Mouse (Mus musculus) CH12.LX (cell line): ENCODE measurements at regions not wholly inside any gene's neighbourhood (a gene's known extent, or its start where the extent isn't known, plus 50 kb on each side); places are given as distances from the start of the nearest gene placed in this dataset.

Source experiments
- CTCF ChIP-seq, 2 experiments: IDR thresholded peaks in 1 of 2; conservative IDR thresholded peaks in 1 of 2; 2 replicates each; pipeline ENCODE4 v1.5.1; 2011 to 2012; ENCODE audit warnings: low read depth in 2 of 2, low read length in 2 of 2, improper control_type of control experiment in 1 of 2, inconsistent platforms in 1 of 2, mild to moderate bottlenecking in 1 of 2, moderate library complexity in 1 of 2
- EP300 ChIP-seq: IDR thresholded peaks from 2 replicates; pipeline ENCODE4 v1.6.1; 2011; ENCODE audit warnings: low read length, improper control_type of control experiment
- MAFK ChIP-seq: IDR thresholded peaks from 2 replicates; pipeline ENCODE4 v1.6.1; 2011; ENCODE audit warnings: low read length, improper control_type of control experiment; ENCODE audit not compliant: insufficient replicate concordance
- MAX ChIP-seq: IDR thresholded peaks from 2 replicates; pipeline ENCODE4 v1.6.1; 2011; ENCODE audit warnings: low read length, improper control_type of control experiment
- POLR2A ChIP-seq: IDR thresholded peaks from 2 replicates; pipeline ENCODE4 v1.6.1; 2011; ENCODE audit warnings: low read depth, mild to moderate bottlenecking, improper control_type of control experiment, low read length
- RAD21 ChIP-seq: IDR thresholded peaks from 2 replicates; pipeline ENCODE4 v1.6.1; 2011; ENCODE audit warnings: low read depth, mild to moderate bottlenecking, low read length, improper control_type of control experiment, moderate library complexity
- USF2 ChIP-seq: conservative IDR thresholded peaks from 2 replicates; pipeline ENCODE4 v1.6.1; 2011; ENCODE audit warnings: low read depth, low read length, improper control_type of control experiment
- ZMIZ1 ChIP-seq: IDR thresholded peaks from 2 replicates; pipeline ENCODE4 v1.6.1; 2012; ENCODE audit warnings: low read depth, mild to moderate bottlenecking, inconsistent platforms, low read length, improper control_type of control experiment

DNA sequence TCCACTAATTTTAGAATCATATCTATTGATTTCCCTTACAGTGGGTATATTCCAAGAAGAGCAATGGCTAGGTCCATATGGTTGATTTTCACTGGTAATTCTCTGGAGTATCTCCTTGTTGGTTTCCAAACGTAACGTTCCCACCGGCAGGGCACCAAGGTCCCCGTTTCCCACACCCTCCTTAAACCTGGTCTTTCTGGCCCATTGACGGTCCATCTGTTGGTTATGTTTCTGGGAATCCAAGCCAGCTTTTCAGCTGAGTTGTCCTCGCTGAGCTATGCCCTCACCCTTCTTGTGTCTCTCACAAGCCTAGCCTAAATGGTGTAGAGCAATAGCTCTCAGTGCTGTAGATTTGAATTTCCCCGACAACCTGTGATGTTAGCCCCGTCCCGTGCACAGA lies 162.7 kb upstream of the Lnx1 start:
- TF ChIP-seq CTCF (conservative IDR thresholded peaks at IDR 0.05 in 1 of 2, IDR thresholded peaks at IDR 0.05 in 1 of 2; ENCODE audit: low read depth in 2 of 2, low read length in 2 of 2) (no peak), USF2 (no peak), POLR2A (no peak), MAX (no peak), ZMIZ1 (no peak), RAD21 (no peak), EP300 (no peak), MAFK (no peak)
